Mouse (Mus musculus) lung, postnatal 36 days (tissue): ENCODE results near the gene Olfr957.

Source experiments
- DNase-seq: peaks from one replicate; pipeline ENCODE4 v3.0.0; 2022; ENCODE audit warnings: mixed read lengths

Gene Olfr957

GRCm38 (mm10) chr9:39515531-39515930 is at the start of gene Olfr957:
Gene Olfr957 (minus strand): TSS chr9:39515809.
- no peak for DNase-seq

GRCm38 (mm10) chr9:39558349-39558647 is 42.7 kb upstream of the Olfr957 start:
- DNase-seq: no peak

DNA sequence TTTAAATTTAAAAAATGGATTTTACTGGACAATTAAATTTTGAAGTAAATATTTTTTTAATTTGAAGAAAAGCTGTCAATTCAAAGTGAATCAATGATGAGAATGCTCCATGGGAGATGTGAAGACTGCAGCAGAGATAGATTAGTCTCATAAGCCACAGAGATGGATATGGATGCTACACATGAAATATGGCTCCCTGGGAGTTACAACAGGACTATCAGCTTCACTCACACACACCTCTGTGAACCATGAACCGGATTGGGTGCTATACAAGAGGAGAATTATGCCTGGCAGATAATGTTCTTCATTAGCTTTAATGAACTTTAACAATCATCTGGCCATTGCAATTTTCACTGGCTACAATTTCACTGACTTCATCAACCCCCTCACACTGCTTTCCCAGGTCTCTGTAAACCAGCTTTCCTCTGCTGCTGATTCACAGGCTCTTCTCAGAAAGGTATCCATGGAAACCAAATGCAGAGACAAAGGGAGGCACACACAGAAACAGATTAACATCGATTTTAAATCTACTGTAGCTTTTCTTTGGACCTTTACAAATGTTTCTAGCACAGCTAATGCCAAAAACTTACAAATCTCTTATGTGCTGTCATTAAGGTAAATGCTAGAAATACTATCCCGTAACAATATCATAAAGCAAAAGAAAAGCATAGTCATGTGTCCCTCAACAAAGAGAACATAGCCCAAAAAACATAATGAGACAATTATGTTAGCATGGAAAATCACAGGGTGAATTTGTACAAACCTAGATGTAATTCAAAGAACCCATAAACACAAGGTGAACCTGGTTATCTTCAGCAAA is 42.1 kb upstream of the Olfr957 start:
- DNase-seq: no peak

DNA sequence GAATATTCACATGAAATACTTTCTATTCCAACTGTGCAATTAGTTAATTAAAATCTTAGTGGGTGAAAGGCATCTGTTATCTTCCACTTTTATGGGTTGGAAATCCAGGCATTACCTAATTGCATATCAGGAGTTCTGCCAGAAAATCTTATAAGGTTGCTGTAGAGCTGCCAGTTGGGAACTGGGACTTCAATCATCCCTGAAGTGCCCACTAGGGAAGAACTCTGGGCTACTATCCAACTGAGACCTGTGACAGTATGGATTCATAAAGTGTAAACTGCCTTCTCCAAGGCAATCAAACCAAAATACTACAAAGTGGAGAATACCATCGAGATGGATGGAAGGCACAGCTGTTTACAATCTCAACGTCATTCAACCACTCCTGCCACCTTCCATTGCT is 38.3 kb upstream of the Olfr957 start, which contains the start of gene Olfr958:
Gene Olfr958 (minus strand): TSS at position 109 of the 400 bp plus-strand sequence.
- DNase-seq: no peak

DNA sequence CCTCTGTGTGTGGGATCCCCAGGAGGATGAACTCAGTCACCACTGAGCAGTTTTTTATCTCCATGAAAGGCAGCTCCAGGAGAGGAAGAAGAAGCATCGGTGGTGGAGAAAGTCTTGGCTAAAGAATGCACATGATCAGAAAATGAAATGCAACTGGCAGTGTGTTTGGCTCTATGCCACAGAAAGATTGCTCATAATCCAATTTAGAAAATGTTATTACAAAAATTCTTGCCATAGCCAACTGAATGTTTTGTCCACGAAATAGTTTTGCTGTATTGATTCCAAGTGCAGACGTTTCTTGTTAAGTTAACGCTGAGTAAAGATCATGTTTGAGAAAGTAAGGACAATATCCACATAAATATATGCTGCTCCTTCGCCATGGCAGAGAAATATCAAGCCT is 35.2 kb upstream of the Olfr957 start:
- peak; percentile 3 for DNase-seq

DNA sequence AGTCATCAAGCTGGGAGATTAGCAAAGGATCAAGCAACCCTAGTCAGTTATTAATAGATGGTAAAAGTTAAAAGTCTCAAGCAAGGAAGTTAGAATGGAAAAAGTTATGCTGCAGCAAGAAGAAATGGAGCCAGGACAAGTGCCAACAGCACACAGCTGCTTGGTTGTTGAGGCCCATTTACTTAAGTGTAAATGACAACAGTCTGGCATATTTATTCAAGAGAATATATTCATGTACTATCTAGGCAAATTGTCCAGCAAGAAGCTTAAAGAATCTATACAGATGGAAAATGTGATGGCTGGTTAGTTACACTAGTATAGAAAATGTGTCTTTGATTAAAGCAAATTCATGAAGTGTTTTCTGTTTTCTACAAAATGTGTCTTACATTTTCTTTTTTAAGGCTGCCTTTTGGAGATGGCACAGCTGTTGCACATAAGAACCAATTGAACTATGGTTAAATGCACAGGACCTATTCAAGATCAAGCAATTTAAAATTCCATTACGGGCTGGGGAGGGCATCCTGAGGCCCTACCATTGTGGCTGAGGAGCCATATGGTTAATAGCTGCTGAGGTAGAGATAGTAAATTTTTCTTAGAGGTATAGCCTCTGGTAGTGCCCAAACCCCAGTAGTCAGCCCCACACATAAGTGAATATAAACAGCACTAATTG is 8.1 kb upstream of the Olfr957 start:
- DNase-seq: no peak

- DNase-seq: no peak
These were observed 3.0 kb upstream of the Olfr957 start for GRCm38 (mm10) chr9:39518595-39518994.

DNA sequence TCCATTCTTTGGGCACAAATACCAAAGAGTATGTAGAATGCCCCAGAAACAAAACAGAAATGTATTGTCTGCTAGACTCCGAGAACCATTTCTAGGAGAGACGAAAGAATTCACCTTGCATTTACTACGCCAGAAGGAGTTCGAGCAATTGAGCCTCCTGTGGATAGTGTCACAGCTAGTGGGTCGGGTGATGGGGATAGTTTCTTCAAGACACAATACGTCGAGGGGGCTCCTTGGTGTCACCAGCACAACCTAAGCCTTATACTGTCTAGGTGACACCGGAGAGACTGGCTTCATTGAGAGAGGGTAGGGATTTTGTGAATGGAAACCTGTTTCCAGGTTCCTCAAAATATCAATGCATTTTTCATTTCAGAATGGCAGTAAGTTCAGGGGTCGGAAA is 6.2 kb downstream of the Olfr957 start:
- DNase-seq: no peak

GRCm38 (mm10) chr9:39508998-39509397 is 6.6 kb downstream of the Olfr957 start:
- DNase-seq: peak; percentile 18

- no peak for DNase-seq
These were observed 21.7 kb downstream of the Olfr957 start, which contains the start of gene Olfr44 for GRCm38 (mm10) chr9:39493895-39494294. Gene Olfr44 (minus strand): TSS chr9:39493995.

DNA sequence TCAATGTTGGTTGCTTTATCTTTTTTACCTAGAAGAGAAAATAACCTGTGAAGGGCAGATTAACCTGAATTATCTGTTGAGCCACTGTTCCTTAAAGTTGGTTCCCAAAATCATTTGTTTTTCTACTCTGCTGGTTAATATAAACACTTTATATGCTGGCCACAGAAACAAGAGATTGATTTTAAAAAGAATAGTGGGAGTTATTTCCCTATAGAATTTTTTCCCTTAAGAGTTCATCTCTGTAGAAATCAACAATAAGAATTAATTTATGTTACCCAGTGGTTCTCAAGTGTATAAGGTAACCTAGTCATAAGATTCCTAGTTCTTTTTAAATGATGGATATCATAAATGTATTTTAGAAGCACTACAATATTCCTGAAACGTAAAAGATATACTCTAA is 43.8 kb downstream of the Olfr957 start, which contains the start of gene Olfr955:
Gene Olfr955 (minus strand): TSS at position 101 of the 400 bp plus-strand sequence.
- no peak for DNase-seq
